Mouse (Mus musculus) spleen, adult 12 weeks (tissue): ENCODE measurements around the gene Gmip.

Experiments
- DNase-seq: peaks from one replicate; pipeline ENCODE4 v3.0.0; 2022; ENCODE audit warnings: low spot score

Gmip gene

GRCm38 (mm10) chr8:69863387-69864020 lies 55.0 kb downstream of the Gmip start:
- DNase-seq, result no peak

- DNase-seq, result no peak
Measured at GRCm38 (mm10) chr8:69864180-69864579, 55.7 kb downstream of the Gmip start.

- no peak for DNase-seq
Measured at GRCm38 (mm10) chr8:69867696-69868326, 59.3 kb downstream of the Gmip start.

GRCm38 (mm10) chr8:69870003-69870765 lies 61.7 kb downstream of the Gmip start:
- no peak for DNase-seq

GRCm38 (mm10) chr8:69870907-69871306 lies 62.4 kb downstream of the Gmip start:
- no peak for DNase-seq
